In genomic region chr17:56266271-56266670, GRCm38 (mm10) we compare ENCODE assay signal across 9 mouse cellular contexts. TPM values are rescaled to one million over a fixed set of nuclear protein-coding genes. Genes with fewer than 3 reads are reported as not detected.
DNase-seq lines count a peak whose midpoint lies in the region; ATAC-seq and TF ChIP-seq lines count a peak whose summit lies in the region.
"Had no signal": no experiment of that assay in that cellular context is flagged by ENCODE, and none has a peak within 500 bp of the region (broad histone marks: within the 10 kb centered on the region; RNA-seq: fewer than 3 reads in every experiment).

No protein-coding gene starts in this region.

- peak; percentile 27 for ATAC-seq in common myeloid progenitor, adult 5-6 weeks (replicated peaks; ENCODE audit: low read depth, poor library complexity, severe bottlenecking)
- ATAC-seq: intestine, embryonic 16.5 days had no signal

- TF ChIP-seq POLR2A in cerebellum, adult 2 months (IDR thresholded peaks at IDR 0.05; ENCODE audit: borderline replicate concordance, insufficient read depth, low read length), result no peak

- no peak for TF ChIP-seq CTCF in cerebellum, adult 2 months (IDR thresholded peaks at IDR 0.05; ENCODE audit: borderline replicate concordance, insufficient read depth, low read depth, low read length)

- H3K4me1 ChIP-seq in cerebellum, adult 2 months (ENCODE audit: control insufficient read depth, insufficient read depth, low read length), result peaks cover 16% of the 10 kb centered on the region

- H3K27ac ChIP-seq in cerebellum, adult 2 months (ENCODE audit: insufficient read depth, low read length), result no peak overlapping the region

- WGBS in cerebellum, adult 2 months, result 45% methylated on average over 3 of the region's 3 CpGs

- H3K4me3 ChIP-seq in cerebellum, adult 2 months (replicated peaks; ENCODE audit: insufficient read depth, low read depth, low read length), result no peak overlapping the region

- DNase-seq in layer of hippocampus, adult 11-12 months (ENCODE audit: low spot score), result peak; percentile 78
- no peak for DNase-seq in layer of hippocampus, postnatal 25 days (ENCODE audit: extremely low spot score in 1 of 2, low spot score in 1 of 2)
- DNase-seq in MN1 (ENCODE audit: low spot score), result peak; percentile 77
- DNase-seq in right cerebral cortex, postnatal 10 days (ENCODE audit: low spot score in 2 of 2), result peak; percentile 63 to 80
- DNase-seq in cerebellum, adult 2 months, result no peak
- DNase-seq in c-Kit-positive CD71-positive TER-119-positive erythroid progenitor cells, embryonic 14.5 days (ENCODE audit: low spot score), result no peak
- DNase-seq: lung, postnatal 10 days had no signal

- H3K27me3 ChIP-seq in cerebellum, adult 2 months (ENCODE audit: control insufficient read depth, insufficient read depth, low read length), result no peaks in the 10 kb centered on the region

RNA-seq across cellular contexts. Expression of gene Fem1a, which starts 9.7 kb away (rescaled TPM):
- 10 to 100 TPM; 36.1 to 37.0 TPM for total RNA-seq in layer of hippocampus, postnatal 25 days (2021)
- total RNA-seq in common myeloid progenitor, adult 5-6 weeks (2017), result 15.1 and 17.1 TPM in 2 replicates
- polyA plus RNA-seq in cerebellum, adult 2 months (2012; rRNA removed), result 19.9 and 21.8 TPM in 2 replicates

RNA-seq across cellular contexts. Expression of gene Ticam1, which starts 10.3 kb away (rescaled TPM):
- 1 to 10 TPM; 5.5 to 6.0 TPM for total RNA-seq in layer of hippocampus, postnatal 25 days (2021)
- 4.1 and 4.6 TPM in 2 replicates for total RNA-seq in common myeloid progenitor, adult 5-6 weeks (2017)
- polyA plus RNA-seq in cerebellum, adult 2 months (2012; rRNA removed), result 4.5 and 4.7 TPM in 2 replicates

RNA-seq across cellular contexts. Expression of gene Plin3, which starts 26.4 kb away (rescaled TPM):
- total RNA-seq in layer of hippocampus, postnatal 25 days (2021), result 10 to 100 TPM; 14.6 to 16.7 TPM
- total RNA-seq in common myeloid progenitor, adult 5-6 weeks (2017), result 8.7 and 11.6 TPM in 2 replicates
- polyA plus RNA-seq in cerebellum, adult 2 months (2012; rRNA removed), result 15.6 and 20.9 TPM in 2 replicates

RNA-seq across cellular contexts. Expression of gene Arrdc5, which starts 33.8 kb away (rescaled TPM):
- not detected for total RNA-seq in layer of hippocampus, postnatal 25 days (2021)
- total RNA-seq in common myeloid progenitor, adult 5-6 weeks (2017), result not detected in 2 replicates
- polyA plus RNA-seq in cerebellum, adult 2 months (2012; rRNA removed), result not detected in 2 replicates
- polyA plus RNA-seq: intestine, embryonic 16.5 days had no signal

RNA-seq across cellular contexts. Expression of gene Uhrf1, which starts 36.9 kb away (rescaled TPM):
- 1 to 10 TPM; 1.7 to 2.0 TPM for total RNA-seq in layer of hippocampus, postnatal 25 days (2021)
- 142 and 165 TPM in 2 replicates for total RNA-seq in common myeloid progenitor, adult 5-6 weeks (2017)
- 0.65 and 0.71 TPM in 2 replicates for polyA plus RNA-seq in cerebellum, adult 2 months (2012; rRNA removed)

Comparison
In these comparisons a context has a peak if more than half of its experiments do, and no peak if none do; other contexts are left out.
1. DNase-seq: peak in layer of hippocampus, adult 11-12 months (single experiment), MN1 (single experiment) and right cerebral cortex, postnatal 10 days (2 of 2); none in layer of hippocampus, postnatal 25 days (0 of 2), cerebellum, adult 2 months (0 of 2) and c-Kit-positive CD71-positive TER-119-positive erythroid progenitor cells, embryonic 14.5 days (single experiment).